Mouse (Mus musculus) monocyte, adult 2 months (primary cell): ENCODE data around the gene Nudt8.

Experiments used
- DNase-seq, 2 experiments: peaks; one replicate each; pipeline ENCODE4 v3.0.0; 2022; ENCODE audit warnings: low spot score in 2 of 2, low read depth in 1 of 2

The Nudt8 gene

GRCm38 (mm10) chr19:3986334-3986733 lies 14.0 kb upstream of the Nudt8 start, which contains the start of gene Acy3:
Gene Acy3 (plus strand): TSS chr19:3986570.
- DNase-seq, result no peak

DNA sequence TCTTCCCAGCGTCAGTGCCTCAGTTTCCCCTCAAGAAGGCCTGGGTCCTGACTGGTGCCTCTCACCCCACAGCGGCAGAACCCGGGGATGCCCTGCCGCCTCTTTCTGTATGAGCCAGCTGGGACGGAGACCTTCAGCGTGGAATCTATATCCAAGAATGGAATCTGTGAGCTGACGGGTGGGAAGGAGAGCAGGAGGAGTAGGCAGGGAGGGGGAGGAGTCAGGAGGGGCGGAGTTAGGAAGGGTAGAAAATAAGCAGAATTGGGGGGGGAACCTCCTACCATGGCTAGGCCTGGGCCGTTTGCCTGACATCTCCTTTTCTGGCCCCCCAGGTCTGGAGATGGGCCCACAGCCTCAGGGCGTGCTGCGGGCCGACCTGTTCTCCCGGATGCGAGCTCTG lies 12.3 kb upstream of the Nudt8 start:
- no peak for DNase-seq

GRCm38 (mm10) chr19:3988750-3989149 lies 11.6 kb upstream of the Nudt8 start:
- no peak for DNase-seq

- DNase-seq, result no peak
Measured at GRCm38 (mm10) chr19:3990804-3991203, 9.6 kb upstream of the Nudt8 start.

GRCm38 (mm10) chr19:3991562-3991961 lies 8.8 kb upstream of the Nudt8 start:
- no peak for DNase-seq

DNA sequence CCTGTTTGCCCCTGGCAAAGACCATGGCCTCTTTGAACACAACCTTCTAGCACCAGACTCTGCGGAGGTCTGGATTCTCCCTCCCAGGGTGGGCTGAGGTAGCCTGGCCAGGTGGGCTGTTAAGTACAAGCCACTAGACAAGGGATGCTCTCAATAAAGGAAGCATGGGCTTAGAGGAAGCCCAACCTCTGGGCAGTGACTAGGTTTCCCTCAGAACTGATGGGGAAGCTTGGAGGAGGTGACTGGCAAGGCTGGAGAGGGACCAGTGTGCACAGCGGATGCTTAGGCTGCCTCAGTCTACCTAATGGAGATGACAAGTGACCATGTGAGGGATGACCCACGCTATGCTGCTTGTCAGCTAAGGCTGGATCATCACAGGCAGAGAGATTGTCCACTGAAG lies 8.4 kb upstream of the Nudt8 start:
- DNase-seq, result no peak

DNA sequence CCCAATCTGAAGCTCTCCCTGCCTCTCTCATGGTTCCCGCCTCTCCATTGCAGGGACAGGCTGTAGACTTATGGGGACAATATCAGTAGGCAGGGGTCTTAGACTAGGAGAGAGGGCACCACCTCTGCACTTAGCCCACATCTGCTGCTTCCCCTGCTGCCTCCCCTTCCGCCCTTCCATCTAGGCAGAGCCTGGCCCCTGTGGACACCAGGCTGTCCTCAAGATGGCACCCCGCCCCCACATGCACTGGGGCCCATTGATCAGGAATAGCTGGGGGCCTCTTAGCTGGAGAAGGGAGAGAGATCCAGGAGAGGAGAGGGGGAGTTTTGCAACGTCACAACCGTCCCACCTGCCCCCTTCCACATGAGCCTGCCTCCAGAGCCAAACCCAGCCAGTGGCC lies 8.0 kb upstream of the Nudt8 start, which contains the start of gene Tbx10:
Gene Tbx10, plus strand, starts transcription at position 337 of the 400 bp plus-strand sequence.
- DNase-seq, result no peak

- no peak for DNase-seq
Measured at GRCm38 (mm10) chr19:3994932-3995331, 5.4 kb upstream of the Nudt8 start.

DNA sequence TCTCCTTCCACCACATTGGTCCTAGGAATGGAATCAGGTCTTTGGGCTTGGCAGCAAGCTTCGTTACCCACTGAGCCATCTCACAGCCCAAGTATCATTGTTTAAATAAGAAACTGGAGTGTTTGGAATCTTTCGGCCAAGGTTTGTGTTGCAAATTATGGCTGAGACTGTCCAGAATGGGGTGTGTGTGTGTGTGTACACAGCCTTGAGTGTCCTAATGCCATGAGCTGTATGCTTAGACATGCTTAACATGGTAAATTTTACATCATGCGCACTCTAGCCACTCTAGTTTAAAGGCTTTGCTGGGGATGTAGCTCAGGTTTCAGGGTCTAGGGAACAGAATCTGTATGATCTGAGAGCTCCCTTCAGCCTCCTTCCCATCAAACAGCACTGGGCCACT lies 4.9 kb upstream of the Nudt8 start:
- DNase-seq, result no peak

DNA sequence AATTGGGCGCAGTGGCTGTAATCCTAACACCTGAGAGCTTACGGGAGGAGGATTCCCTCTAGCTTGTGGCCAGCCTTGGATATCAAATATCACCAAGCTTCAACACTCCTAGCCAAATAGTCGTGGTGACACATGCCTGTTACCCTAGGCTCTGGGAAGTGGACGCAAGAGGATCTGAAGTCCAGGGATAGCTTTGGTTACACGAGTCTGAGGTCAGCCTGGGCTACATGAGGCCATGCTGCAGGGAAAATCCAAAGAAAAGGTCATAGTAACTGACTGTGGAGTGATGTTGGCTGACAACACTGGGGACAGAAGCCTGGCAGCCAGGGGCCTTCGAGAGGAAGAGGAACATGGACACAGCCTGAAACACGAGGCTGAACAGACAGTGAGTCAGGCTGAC lies 4.3 kb upstream of the Nudt8 start:
- no peak for DNase-seq

- DNase-seq, result no peak
Measured at GRCm38 (mm10) chr19:3996747-3997146, 3.6 kb upstream of the Nudt8 start.

- DNase-seq, result no peak
Measured at GRCm38 (mm10) chr19:3997231-3997630, 3.1 kb upstream of the Nudt8 start.

DNA sequence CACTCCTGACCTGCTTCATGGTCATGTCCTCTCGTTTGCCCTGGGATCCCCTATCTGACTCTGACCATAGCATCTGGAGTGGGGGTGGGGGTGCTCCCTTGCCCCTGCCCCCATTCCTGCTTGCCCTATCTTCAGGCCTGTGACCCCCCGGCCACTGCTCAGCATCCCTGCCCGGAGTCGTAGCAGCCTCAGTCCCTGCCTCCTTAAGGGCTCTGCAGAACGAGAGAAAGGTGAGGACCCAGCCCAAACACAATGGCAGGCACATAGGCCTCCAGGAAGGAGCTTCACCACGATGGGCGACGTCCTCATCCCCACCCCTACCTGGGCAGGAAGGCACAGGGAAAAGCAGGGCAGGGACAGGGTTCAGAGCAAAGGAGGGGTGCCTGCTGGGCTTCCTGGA lies 2.0 kb upstream of the Nudt8 start:
- DNase-seq, result no peak

GRCm38 (mm10) chr19:3999121-3999730 lies 1.2 kb upstream of the Nudt8 start:
- no peak for DNase-seq

- no peak for DNase-seq
Measured at GRCm38 (mm10) chr19:4000949-4001525, 657 bp downstream of the Nudt8 start.

- DNase-seq, result no peak
Measured at GRCm38 (mm10) chr19:4001752-4002151, 1.4 kb downstream of the Nudt8 start.

- DNase-seq, result no peak
Measured at GRCm38 (mm10) chr19:4003112-4003511, 2.7 kb downstream of the Nudt8 start, which contains the start of gene Doc2g. Gene Doc2g (plus strand): TSS chr19:4003313.

DNA sequence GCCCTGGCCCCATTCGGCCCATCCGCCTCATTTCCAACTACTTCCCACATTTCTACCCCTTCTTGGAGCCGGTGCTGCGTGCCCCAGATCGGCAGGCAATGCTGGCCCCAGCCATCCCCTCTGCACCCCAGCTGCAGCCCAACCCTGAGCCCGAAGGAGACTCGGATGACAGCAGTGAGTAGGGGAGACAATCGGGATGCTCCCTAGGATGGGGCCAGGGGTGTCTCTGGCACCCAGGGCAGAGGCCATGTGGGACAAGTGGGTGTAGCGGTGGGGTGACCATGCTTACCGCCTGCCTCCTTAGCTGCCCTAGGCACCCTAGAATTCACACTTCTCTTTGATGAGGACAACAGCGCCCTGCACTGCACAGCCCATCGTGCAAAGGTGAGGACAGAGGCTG lies 3.3 kb downstream of the Nudt8 start:
- DNase-seq, result no peak

GRCm38 (mm10) chr19:4004331-4004730 lies 4.0 kb downstream of the Nudt8 start:
- no peak for DNase-seq

DNA sequence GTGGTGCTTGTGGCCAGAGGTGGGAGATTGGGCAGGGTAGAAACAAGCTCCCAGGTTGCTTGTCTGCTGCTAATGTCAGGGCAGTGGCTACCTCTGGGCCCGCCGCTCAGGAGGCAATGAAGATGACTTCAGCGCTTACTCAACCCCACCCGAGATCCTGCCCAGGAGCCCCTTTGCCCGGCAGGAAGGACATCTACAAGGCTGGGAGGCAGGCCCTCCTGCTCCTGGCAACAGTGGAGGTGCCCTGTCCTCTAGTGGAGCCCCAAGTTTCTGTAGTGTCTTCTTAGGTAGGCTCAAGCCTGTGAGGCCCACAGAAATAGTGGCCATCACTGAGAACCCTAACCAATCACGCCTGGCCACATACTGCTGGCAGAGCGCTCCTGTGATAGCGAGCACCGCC lies 4.7 kb downstream of the Nudt8 start:
- no peak for DNase-seq

- DNase-seq, result no peak
Measured at GRCm38 (mm10) chr19:4005971-4006370, 5.6 kb downstream of the Nudt8 start.

DNA sequence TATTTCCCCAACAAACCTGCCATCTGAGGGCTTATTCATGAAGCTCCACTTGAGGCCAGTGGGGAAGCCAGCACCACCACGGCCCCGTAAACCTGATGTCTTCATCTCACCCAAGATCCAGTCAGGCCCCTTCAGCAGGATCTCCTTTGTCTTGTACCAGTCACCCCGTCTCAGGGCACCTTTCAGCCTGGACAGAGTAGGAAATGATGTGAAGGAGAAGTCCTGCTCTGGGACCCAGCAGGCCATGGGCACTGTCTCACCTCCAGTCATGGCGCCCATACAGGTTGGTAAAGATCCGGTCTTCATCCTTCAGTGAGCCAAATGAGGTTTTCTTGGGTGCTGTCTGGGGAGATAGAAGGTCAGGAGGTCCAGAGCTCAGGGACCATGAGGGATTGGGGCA lies 10.7 kb downstream of the Nudt8 start:
- DNase-seq, result no peak

DNA sequence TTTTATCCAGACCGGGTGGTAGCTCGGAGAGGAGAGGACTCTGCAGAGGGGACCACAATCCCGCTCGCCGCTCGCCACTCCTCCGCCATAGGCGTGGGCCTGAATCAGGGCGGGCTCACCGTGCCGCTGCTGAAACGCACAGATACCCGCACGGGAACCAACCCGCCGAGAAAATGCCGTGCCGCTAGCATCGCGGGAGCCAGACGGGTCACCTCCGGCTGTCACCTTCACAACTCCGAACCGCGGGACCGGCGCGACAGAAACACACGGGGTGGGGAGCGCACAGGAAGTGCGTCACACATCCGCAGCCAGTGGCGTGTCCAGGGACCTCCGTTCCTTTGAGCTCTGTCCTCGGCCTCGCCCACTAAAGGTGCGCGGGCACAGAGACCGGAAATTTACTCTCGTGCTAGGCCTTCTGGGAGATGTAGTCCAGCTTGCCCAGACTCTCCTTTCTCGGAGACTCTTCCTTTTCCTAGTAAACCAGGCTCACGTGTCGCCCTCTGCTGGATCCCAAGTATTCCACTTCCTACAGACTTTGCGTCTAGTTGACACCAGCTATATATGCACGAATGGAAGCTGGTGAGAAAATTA lies 12.1 kb downstream of the Nudt8 start, which contains the start of gene Ndufv1:
Gene Ndufv1, minus strand, starts transcription at position 375 of the 591 bp plus-strand sequence.
- peak; percentile 87 to 92 for DNase-seq
